Comparison of ENCODE assay signal across 9 mouse cellular contexts in the genomic region with DNA sequence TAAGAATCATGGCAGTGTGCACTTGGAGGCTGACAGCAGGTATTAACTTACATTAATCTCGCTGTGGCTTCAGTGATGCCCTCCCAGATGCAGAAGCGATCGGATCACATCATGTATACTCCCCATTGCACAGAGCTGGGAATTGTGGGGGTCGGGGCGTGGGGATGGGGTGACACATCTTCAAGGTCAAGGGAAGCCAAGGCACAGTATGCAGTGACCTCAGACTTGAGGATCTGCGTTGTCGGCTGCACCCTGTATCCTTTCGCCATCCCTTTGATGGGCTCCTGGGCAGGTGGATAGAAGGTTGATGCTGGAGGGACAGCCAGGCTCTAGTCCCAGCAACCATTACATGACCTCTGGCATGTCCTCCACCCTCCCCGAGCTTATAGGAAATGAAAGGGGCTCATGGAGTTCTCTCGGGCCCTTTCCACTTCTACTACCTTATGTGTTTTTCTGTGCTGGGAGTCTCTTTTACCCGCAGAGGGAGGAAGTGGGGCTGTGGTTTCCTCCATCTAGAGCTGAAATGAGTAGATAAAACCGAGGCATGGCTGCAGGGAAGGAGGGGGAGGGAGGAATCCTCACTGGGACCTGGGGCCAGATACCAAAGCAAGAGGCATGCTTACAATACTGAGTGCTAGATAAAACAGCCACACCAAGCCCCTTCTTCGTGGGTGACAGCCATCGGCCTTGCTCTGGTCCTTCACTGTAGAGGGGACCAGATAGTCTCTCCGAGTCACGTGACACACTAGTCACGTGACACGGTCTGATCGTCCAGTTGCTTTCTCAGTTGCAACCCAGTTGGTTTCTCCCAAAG.
DNase-seq lines count a peak whose midpoint lies in the region; ATAC-seq and TF ChIP-seq lines count a peak whose summit lies in the region.
"Had no signal": no experiment of that assay in that cellular context is flagged by ENCODE, and none has a peak within 500 bp of the region (broad histone marks: within the 10 kb centered on the region; RNA-seq: fewer than 3 reads in every experiment).

No protein-coding gene starts in this region.

- H3K27me3 ChIP-seq in forebrain, embryonic 10.5 days (ENCODE audit: poor library complexity, severe bottlenecking): no peaks in the 10 kb centered on the region
- H3K27me3 ChIP-seq in forebrain, embryonic 15.5 days: no peaks in the 10 kb centered on the region
- no peaks in the 10 kb centered on the region for H3K27me3 ChIP-seq in limb, embryonic 12.5 days
- no peaks in the 10 kb centered on the region for H3K27me3 ChIP-seq in midbrain, postnatal 0 days (ENCODE audit: insufficient read depth, low read length)

- H3K4me2 ChIP-seq in forebrain, embryonic 15.5 days (replicated peaks): no peak overlapping the region
- no peak overlapping the region for H3K4me2 ChIP-seq in limb, embryonic 12.5 days
- H3K4me2 ChIP-seq in midbrain, postnatal 0 days (ENCODE audit: low read depth, low read length, poor library complexity, severe bottlenecking): no peak overlapping the region

- no peak for DNase-seq in forebrain, embryonic 10.5 days (ENCODE audit: extremely low spot score, low spot score)
- DNase-seq in MEL-GATA-1-ER (ENCODE audit: extremely low read depth, low read depth): peak; percentile 99
- DNase-seq in spleen, adult 18-20 months: peak; percentile 61 to 63
- no peak for DNase-seq in kidney, postnatal 10 days
- no peak for DNase-seq in cerebellum, adult 9-10 months
- no peak for DNase-seq in midbrain, postnatal 0 days (ENCODE audit: low spot score)
- DNase-seq: cerebellum, adult 2 months had no signal

- ATAC-seq in forebrain, embryonic 15.5 days (replicated peaks): no peak
- ATAC-seq in limb, embryonic 12.5 days (ENCODE audit: insufficient number of reproducible peaks, insufficient read depth, low FRiP score, low TSS enrichment, low read depth): no peak
- no peak for ATAC-seq in midbrain, postnatal 0 days (ENCODE audit: low FRiP score)

- WGBS in forebrain, embryonic 10.5 days: 90% methylated on average over 19 of the region's 19 CpGs
- WGBS in forebrain, embryonic 15.5 days: 92% methylated on average over 19 of the region's 19 CpGs
- WGBS in limb, embryonic 12.5 days: 89% methylated on average over 19 of the region's 19 CpGs
- 89% methylated on average over 19 of the region's 19 CpGs for WGBS in midbrain, postnatal 0 days

- H3K4me1 ChIP-seq in forebrain, embryonic 10.5 days: peaks cover 25% of the 10 kb centered on the region
- peaks cover 30% of the 10 kb centered on the region for H3K4me1 ChIP-seq in forebrain, embryonic 15.5 days
- H3K4me1 ChIP-seq in limb, embryonic 12.5 days (replicated peaks): peaks cover 28% of the 10 kb centered on the region
- H3K4me1 ChIP-seq in midbrain, postnatal 0 days (ENCODE audit: insufficient read depth, low read length): 0 out of 2 replicates have a peak, but pooled peaks cover 3% of the 10 kb centered on the region

- no peak overlapping the region for H3K9ac ChIP-seq in forebrain, embryonic 15.5 days (replicated peaks)
- no peak overlapping the region for H3K9ac ChIP-seq in limb, embryonic 12.5 days (replicated peaks)
- no peak overlapping the region for H3K9ac ChIP-seq in midbrain, postnatal 0 days (replicated peaks; ENCODE audit: low read length, poor library complexity, severe bottlenecking)

- no peak for TF ChIP-seq CTCF in midbrain, postnatal 0 days (IDR thresholded peaks at IDR 0.05)

- H3K36me3 ChIP-seq in forebrain, embryonic 10.5 days (replicated peaks): no peaks in the 10 kb centered on the region
- no peaks in the 10 kb centered on the region for H3K36me3 ChIP-seq in forebrain, embryonic 15.5 days
- H3K36me3 ChIP-seq in limb, embryonic 12.5 days: no peaks in the 10 kb centered on the region
- no peaks in the 10 kb centered on the region for H3K36me3 ChIP-seq in midbrain, postnatal 0 days (ENCODE audit: insufficient read depth, low read length)

- peak overlapping the region; percentile 56; the same call in 1 of the 2 replicates for H3K27ac ChIP-seq in forebrain, embryonic 10.5 days
- no peak overlapping the region for H3K27ac ChIP-seq in forebrain, embryonic 15.5 days (replicated peaks)
- H3K27ac ChIP-seq in limb, embryonic 12.5 days: 0 out of 2 replicates have a peak overlapping the region, but pooled peaks have one; percentile 12
- no peak overlapping the region for H3K27ac ChIP-seq in midbrain, postnatal 0 days (ENCODE audit: low read depth, low read length)

- H3K4me3 ChIP-seq in forebrain, embryonic 10.5 days: no peak overlapping the region
- no peak overlapping the region for H3K4me3 ChIP-seq in forebrain, embryonic 15.5 days
- no peak overlapping the region for H3K4me3 ChIP-seq in limb, embryonic 12.5 days (replicated peaks)
- H3K4me3 ChIP-seq in midbrain, postnatal 0 days (ENCODE audit: low read depth, low read length): no peak overlapping the region

- H3K9me3 ChIP-seq in forebrain, embryonic 10.5 days: no peaks in the 10 kb centered on the region
- H3K9me3 ChIP-seq in forebrain, embryonic 15.5 days: no peaks in the 10 kb centered on the region
- H3K9me3 ChIP-seq in limb, embryonic 12.5 days: no peaks in the 10 kb centered on the region
- H3K9me3 ChIP-seq in midbrain, postnatal 0 days (ENCODE audit: low read length): no peaks in the 10 kb centered on the region

Comparison
In these comparisons a context has a peak if more than half of its experiments do, and no peak if none do; other contexts are left out.
1. H3K27ac ChIP-seq: peak in forebrain, embryonic 10.5 days (single experiment) and limb, embryonic 12.5 days (single experiment); none in forebrain, embryonic 15.5 days (single experiment) and midbrain, postnatal 0 days (single experiment).
2. DNase-seq: peak in MEL-GATA-1-ER (single experiment) and spleen, adult 18-20 months (2 of 2); none in forebrain, embryonic 10.5 days (single experiment), kidney, postnatal 10 days (single experiment), cerebellum, adult 9-10 months (single experiment) and midbrain, postnatal 0 days (single experiment).